26 mouse cellular contexts compared by ENCODE assay signal in the genomic region with DNA sequence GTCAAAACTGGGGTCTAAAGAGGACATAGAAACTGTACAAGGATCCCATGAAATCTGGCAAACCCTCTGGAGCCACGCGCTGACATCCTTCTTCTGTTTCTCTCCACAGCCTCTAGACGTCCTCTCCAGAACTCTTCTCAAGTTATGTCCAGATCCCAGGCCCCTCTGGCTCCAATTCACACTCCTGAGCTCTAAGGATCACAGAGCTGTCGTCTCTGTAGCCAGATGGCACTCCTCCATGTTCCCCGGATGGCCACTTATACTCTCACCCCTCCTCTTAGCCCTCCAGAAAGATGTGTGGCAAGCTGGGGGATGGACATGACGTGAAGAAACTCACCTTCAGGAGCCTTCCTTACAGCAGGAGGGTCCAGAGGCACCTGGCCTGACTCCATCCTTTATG. TPM values are rescaled to one million over a fixed set of nuclear protein-coding genes. Genes with fewer than 3 reads are reported as not detected.
A peak's percentile ranks its signal among the peaks of the same experiment; 100 is the strongest.
DNase-seq lines count a peak whose midpoint lies in the region; ATAC-seq and TF ChIP-seq lines count a peak whose summit lies in the region.
"Had no signal": no experiment of that assay in that cellular context is flagged by ENCODE, and none has a peak within 500 bp of the region (broad histone marks: within the 10 kb centered on the region; RNA-seq: fewer than 3 reads in every experiment).

No protein-coding gene starts in this region.

- dilution Hi-C loops in CH12.LX (cut with MboI; ENCODE audit: extremely low pct_ligation_motif_present, extremely low pct_unique_long_range_greater_than_20kb, low sequenced_read_pairs) = no loop called here

- no peak overlapping the region for H3K4me2 ChIP-seq in heart, embryonic 12.5 days
- peak overlapping the region; percentile 67; the same call in 1 of the 2 replicates for H3K4me2 ChIP-seq in liver, embryonic 13.5 days
- no peak overlapping the region for H3K4me2 ChIP-seq in liver, postnatal 0 days (ENCODE audit: low read depth, low read length)
- no peak overlapping the region for H3K4me2 ChIP-seq in CH12.LX (ENCODE audit: insufficient read depth, low read depth, poor library complexity, severe bottlenecking)

- WGBS in heart, embryonic 10.5 days = 75% methylated on average over 6 of the region's 6 CpGs
- WGBS in heart, embryonic 12.5 days = 72% methylated on average over 6 of the region's 6 CpGs
- WGBS in liver, embryonic 13.5 days (ENCODE audit: insufficient replicate concordance) = 84% methylated on average over 6 of the region's 6 CpGs
- 83% methylated on average over 6 of the region's 6 CpGs for WGBS in liver, postnatal 0 days (ENCODE audit: insufficient replicate concordance)

- H3K27me3 ChIP-seq in heart, embryonic 10.5 days (ENCODE audit: insufficient read depth, poor library complexity, severe bottlenecking) = no peaks in the 10 kb centered on the region
- H3K27me3 ChIP-seq in heart, embryonic 12.5 days (replicated peaks) = no peaks in the 10 kb centered on the region
- H3K27me3 ChIP-seq in liver, embryonic 13.5 days = no peaks in the 10 kb centered on the region
- H3K27me3 ChIP-seq in liver, postnatal 0 days (ENCODE audit: insufficient read depth, low read length) = no peaks in the 10 kb centered on the region
- H3K27me3 ChIP-seq in CH12.LX (replicated peaks) = peaks cover 2% of the 10 kb centered on the region
- H3K27me3 ChIP-seq: embryonic facial prominence, embryonic 15.5 days; hindbrain, embryonic 15.5 days; Patski had no signal

- peaks cover 49% of the 10 kb centered on the region for H3K4me1 ChIP-seq in heart, embryonic 10.5 days
- H3K4me1 ChIP-seq in heart, embryonic 12.5 days (replicated peaks) = peaks cover 42% of the 10 kb centered on the region
- H3K4me1 ChIP-seq in liver, embryonic 13.5 days (replicated peaks) = peaks cover 69% of the 10 kb centered on the region
- H3K4me1 ChIP-seq in liver, postnatal 0 days (ENCODE audit: insufficient read depth) = peaks cover 29% of the 10 kb centered on the region
- H3K4me1 ChIP-seq in CH12.LX (ENCODE audit: control insufficient read depth in 1 of 2, insufficient read depth in 2 of 2) = peaks cover 53 to 77% of the 10 kb centered on the region in 2 experiments

- TF ChIP-seq CTCF in liver, postnatal 0 days (IDR thresholded peaks at IDR 0.05; ENCODE audit: low read depth) = no peak
- no peak for TF ChIP-seq CTCF in CH12.LX (conservative IDR thresholded peaks at IDR 0.05 in 1 of 2, IDR thresholded peaks at IDR 0.05 in 1 of 2; ENCODE audit: low read depth in 2 of 2, low read length in 2 of 2)

- in situ Hi-C loops in CH12.LX (cut with MboI; ENCODE audit: low pct_ligation_motif_present, low pct_unique_long_range_greater_than_20kb, low sequenced_read_pairs) = no loop called here

- peak; percentile 42 to 53 for DNase-seq in cerebellum, postnatal 10 days
- no peak for DNase-seq in cerebellum, adult 9-11 months
- peak; percentile 70 for DNase-seq in heart, embryonic 10.5 days (ENCODE audit: low spot score)
- no peak for DNase-seq in liver, embryonic 13.5 days
- no peak for DNase-seq in liver, postnatal 0 days
- no peak for DNase-seq in CH12.LX (ENCODE audit: extremely low read depth)
- DNase-seq in T-cell, adult 2 months (ENCODE audit: low spot score) = no peak
- DNase-seq: adrenal gland, postnatal 25 days; cerebellum, adult 18-20 months; embryo, embryonic 11 days; heart, adult 2 months; heart, postnatal 14 days had no signal

- ATAC-seq in heart, embryonic 12.5 days (ENCODE audit: insufficient number of reproducible peaks, low FRiP score) = no peak
- no peak for ATAC-seq in liver, embryonic 13.5 days (ENCODE audit: low read depth)
- ATAC-seq in liver, postnatal 0 days = no peak
- ATAC-seq: Patski had no signal

- H3K79me2 ChIP-seq in CH12.LX (replicated peaks; ENCODE audit: control insufficient read depth, extremely low read depth, insufficient read depth, poor library complexity, severe bottlenecking) = no peaks in the 10 kb centered on the region

- H3K36me3 ChIP-seq in heart, embryonic 10.5 days = peaks cover 61% of the 10 kb centered on the region
- peaks cover 63% of the 10 kb centered on the region for H3K36me3 ChIP-seq in heart, embryonic 12.5 days
- H3K36me3 ChIP-seq in liver, embryonic 13.5 days = peaks cover 19% of the 10 kb centered on the region
- peaks cover 5% of the 10 kb centered on the region; the same call in 1 of the 2 replicates for H3K36me3 ChIP-seq in liver, postnatal 0 days (replicated peaks; ENCODE audit: insufficient read depth, low read length)
- H3K36me3 ChIP-seq in CH12.LX (replicated peaks in 1 of 2; ENCODE audit: control insufficient read depth in 1 of 2, insufficient read depth in 1 of 2, low read length in 1 of 2) = no peaks in the 10 kb centered on the region
- H3K36me3 ChIP-seq: embryonic facial prominence, embryonic 15.5 days; forebrain, embryonic 10.5 days; hindbrain, embryonic 15.5 days had no signal

- no peak overlapping the region for H3K9ac ChIP-seq in heart, embryonic 12.5 days
- no peak overlapping the region for H3K9ac ChIP-seq in liver, embryonic 13.5 days
- no peak overlapping the region for H3K9ac ChIP-seq in liver, postnatal 0 days (replicated peaks)
- H3K9ac ChIP-seq in CH12.LX (ENCODE audit: insufficient read depth, low read depth) = 0 out of 2 replicates have a peak overlapping the region, but pooled peaks have one; percentile 49
- H3K9ac ChIP-seq: embryonic facial prominence, embryonic 15.5 days had no signal

- TF ChIP-seq EP300 in liver, postnatal 0 days (IDR thresholded peaks at IDR 0.05; ENCODE audit: low read depth) = no peak
- TF ChIP-seq EP300 in CH12.LX (IDR thresholded peaks at IDR 0.05; ENCODE audit: low read length) = no peak

- H3K4me3 ChIP-seq in heart, embryonic 10.5 days = no peak overlapping the region
- H3K4me3 ChIP-seq in heart, embryonic 12.5 days = no peak overlapping the region
- H3K4me3 ChIP-seq in liver, embryonic 13.5 days (replicated peaks) = no peak overlapping the region
- H3K4me3 ChIP-seq in liver, postnatal 0 days (ENCODE audit: low read depth, low read length) = no peak overlapping the region
- H3K4me3 ChIP-seq in CH12.LX (replicated peaks in 1 of 3; ENCODE audit: low read depth in 2 of 3, low read length in 2 of 3, poor library complexity in 1 of 3) = no peak overlapping the region
- H3K4me3 ChIP-seq: forebrain, embryonic 10.5 days had no signal

- H3K27ac ChIP-seq in heart, embryonic 10.5 days = no peak overlapping the region
- H3K27ac ChIP-seq in heart, embryonic 12.5 days (ENCODE audit: poor library complexity, severe bottlenecking) = no peak overlapping the region
- peak overlapping the region; percentile 97 for H3K27ac ChIP-seq in liver, embryonic 13.5 days
- no peak overlapping the region for H3K27ac ChIP-seq in liver, postnatal 0 days (ENCODE audit: low read depth)
- peak overlapping the region; percentile 93 for H3K27ac ChIP-seq in CH12.LX (ENCODE audit: insufficient read depth, low read depth)

- TF ChIP-seq RAD21 in CH12.LX (IDR thresholded peaks at IDR 0.05; ENCODE audit: low read depth, low read length) = no peak

- peak; percentile 25; the same call in 1 of the 2 replicates for TF ChIP-seq POLR2A in CH12.LX (IDR thresholded peaks at IDR 0.05; ENCODE audit: low read depth, low read length)

- H3K9me3 ChIP-seq in heart, embryonic 10.5 days = no peaks in the 10 kb centered on the region
- H3K9me3 ChIP-seq in heart, embryonic 12.5 days (replicated peaks) = no peaks in the 10 kb centered on the region
- no peaks in the 10 kb centered on the region for H3K9me3 ChIP-seq in liver, embryonic 13.5 days (replicated peaks)
- H3K9me3 ChIP-seq in liver, postnatal 0 days (ENCODE audit: low read length) = no peaks in the 10 kb centered on the region
- H3K9me3 ChIP-seq in CH12.LX (replicated peaks; ENCODE audit: low read length) = no peaks in the 10 kb centered on the region
- H3K9me3 ChIP-seq: embryonic facial prominence, embryonic 15.5 days; forebrain, embryonic 10.5 days; hindbrain, embryonic 15.5 days had no signal

RNA-seq across cellular contexts. Expression of a gene that starts 15.5 kb away (rescaled TPM):
- 230 and 378 TPM in 2 replicates for polyA plus RNA-seq in heart, embryonic 10.5 days (2016; fragmentation: Nextera tagmentation; extraction: Ambion mirVana)
- 308 and 330 TPM in 2 replicates for polyA plus RNA-seq in heart, embryonic 12.5 days (2016; fragmentation: Nextera tagmentation; extraction: Ambion mirVana)
- 22.3 and 24.2 TPM in 2 replicates for polyA plus RNA-seq in liver, embryonic 13.5 days (2015; fragmentation: Nextera tagmentation; extraction: Ambion mirVana)
- 10.8 and 12.6 TPM in 2 replicates for polyA plus RNA-seq in liver, postnatal 0 days (2015; fragmentation: Nextera tagmentation; extraction: Ambion mirVana)
- total RNA-seq in CH12.LX (2012; rRNA removed) (1.0 and 3.6 TPM in 2 replicates), CH12.LX (2014; rRNA removed) (0.17 and 0.30 TPM in 2 replicates)
- 0.35 and 1.1 TPM in 2 replicates for polyA plus RNA-seq in CH12.LX (2012; ENCODE audit: insufficient read length, low read depth)

RNA-seq across cellular contexts. Expression of a gene that starts 30.7 kb away (rescaled TPM):
- 1.3 and 4.6 TPM in 2 replicates for polyA plus RNA-seq in heart, embryonic 10.5 days (2016; fragmentation: Nextera tagmentation; extraction: Ambion mirVana)
- polyA plus RNA-seq in heart, embryonic 12.5 days (2016; fragmentation: Nextera tagmentation; extraction: Ambion mirVana) = 2.5 and 3.8 TPM in 2 replicates
- not detected in 2 replicates for polyA plus RNA-seq in liver, embryonic 13.5 days (2015; fragmentation: Nextera tagmentation; extraction: Ambion mirVana)
- not detected in 2 replicates for polyA plus RNA-seq in liver, postnatal 0 days (2015; fragmentation: Nextera tagmentation; extraction: Ambion mirVana)
- total RNA-seq in CH12.LX (2012; rRNA removed) (0.42 TPM in 1 of 2 replicates, not detected in the other), CH12.LX (2014; rRNA removed) (not detected in 2 replicates)
- 0.87 TPM in 1 of 2 replicates, not detected in the other for polyA plus RNA-seq in CH12.LX (2012; ENCODE audit: insufficient read length, low read depth)
- total RNA-seq: adrenal gland, postnatal 25 days; common myeloid progenitor, adult 5-6 weeks; heart, adult 2 months had no signal
- polyA plus RNA-seq: adrenal gland, adult 2 months; C2C12; embryonic facial prominence, embryonic 15.5 days; forebrain, embryonic 10.5 days; forebrain, embryonic 14.5 days; gonadal fat pad, adult 2 months; heart, adult 2 months; hindbrain, embryonic 11.5 days; hindbrain, embryonic 15.5 days; Patski had no signal

RNA-seq across cellular contexts. Expression of a gene that starts 30.8 kb away (rescaled TPM):
- polyA plus RNA-seq in heart, embryonic 10.5 days (2016; fragmentation: Nextera tagmentation; extraction: Ambion mirVana) = 287 and 339 TPM in 2 replicates
- 301 and 307 TPM in 2 replicates for polyA plus RNA-seq in heart, embryonic 12.5 days (2016; fragmentation: Nextera tagmentation; extraction: Ambion mirVana)
- 331 and 350 TPM in 2 replicates for polyA plus RNA-seq in liver, embryonic 13.5 days (2015; fragmentation: Nextera tagmentation; extraction: Ambion mirVana)
- polyA plus RNA-seq in liver, postnatal 0 days (2015; fragmentation: Nextera tagmentation; extraction: Ambion mirVana) = 274 and 276 TPM in 2 replicates
- total RNA-seq in CH12.LX (2012; rRNA removed) (643 and 706 TPM in 2 replicates), CH12.LX (2014; rRNA removed) (410 and 438 TPM in 2 replicates)
- 533 and 622 TPM in 2 replicates for polyA plus RNA-seq in CH12.LX (2012; ENCODE audit: insufficient read length, low read depth)

RNA-seq across cellular contexts. Expression of a gene that starts 35.6 kb away (rescaled TPM):
- 0.06 and 0.12 TPM in 2 replicates for polyA plus RNA-seq in heart, embryonic 10.5 days (2016; fragmentation: Nextera tagmentation; extraction: Ambion mirVana)
- 0.09 TPM in 1 of 2 replicates, not detected in the other for polyA plus RNA-seq in heart, embryonic 12.5 days (2016; fragmentation: Nextera tagmentation; extraction: Ambion mirVana)
- 0.05 TPM in 1 of 2 replicates, not detected in the other for polyA plus RNA-seq in liver, embryonic 13.5 days (2015; fragmentation: Nextera tagmentation; extraction: Ambion mirVana)
- 0.04 TPM in 1 of 2 replicates, not detected in the other for polyA plus RNA-seq in liver, postnatal 0 days (2015; fragmentation: Nextera tagmentation; extraction: Ambion mirVana)
- total RNA-seq in CH12.LX (2012; rRNA removed) = 3.9 TPM in 2 replicates
- 1.7 and 1.9 TPM in 2 replicates for total RNA-seq in CH12.LX (2014; rRNA removed)
- 2.0 and 2.9 TPM in 2 replicates for polyA plus RNA-seq in CH12.LX (2012; ENCODE audit: insufficient read length, low read depth)
- total RNA-seq: common myeloid progenitor, adult 5-6 weeks; heart, adult 2 months had no signal
- polyA plus RNA-seq: adrenal gland, adult 2 months; erythroblast, embryonic 14.5 days; heart, embryonic 14.5 days had no signal

RNA-seq across cellular contexts. Expression of a gene that starts 55.4 kb away (rescaled TPM):
- polyA plus RNA-seq in heart, embryonic 10.5 days (2016; fragmentation: Nextera tagmentation; extraction: Ambion mirVana) = 0.19 and 0.37 TPM in 2 replicates
- polyA plus RNA-seq in heart, embryonic 12.5 days (2016; fragmentation: Nextera tagmentation; extraction: Ambion mirVana) = 0.17 and 0.28 TPM in 2 replicates
- polyA plus RNA-seq in liver, embryonic 13.5 days (2015; fragmentation: Nextera tagmentation; extraction: Ambion mirVana) = 8.4 and 9.2 TPM in 2 replicates
- polyA plus RNA-seq in liver, postnatal 0 days (2015; fragmentation: Nextera tagmentation; extraction: Ambion mirVana) = 49.8 and 55.8 TPM in 2 replicates
- total RNA-seq in CH12.LX (2012; rRNA removed) = 20.6 and 27.9 TPM in 2 replicates
- total RNA-seq in CH12.LX (2014; rRNA removed) = 12.3 and 14.3 TPM in 2 replicates
- 9.3 and 11.0 TPM in 2 replicates for polyA plus RNA-seq in CH12.LX (2012; ENCODE audit: insufficient read length, low read depth)
- total RNA-seq: common myeloid progenitor, adult 5-6 weeks had no signal
- polyA plus RNA-seq: embryonic facial prominence, embryonic 11.5 days; erythroblast, embryonic 14.5 days; forebrain, embryonic 10.5 days had no signal

Comparison
In these comparisons a context has a peak if more than half of its experiments do, and no peak if none do; other contexts are left out.
1. DNase-seq: peak in cerebellum, postnatal 10 days (2 of 2) and heart, embryonic 10.5 days (single experiment); none in cerebellum, adult 9-11 months (single experiment), liver, embryonic 13.5 days (single experiment), liver, postnatal 0 days (single experiment), CH12.LX (single experiment) and T-cell, adult 2 months (single experiment).
2. H3K27ac ChIP-seq: peak in liver, embryonic 13.5 days (single experiment) and CH12.LX (single experiment); none in heart, embryonic 10.5 days (single experiment), heart, embryonic 12.5 days (single experiment) and liver, postnatal 0 days (single experiment).